Mouse (Mus musculus) hindbrain, embryonic 11.5 days (tissue): ENCODE results near the gene A830018L16Rik. TPM values are rescaled to one million over a fixed set of nuclear protein-coding genes. Genes with fewer than 3 reads are reported as not detected.

ENCODE experiments used
- ATAC-seq: fragments of 200-750 bp; cut with Nextera tagmentation; 2 replicates; pipeline ENCODE4 v1.8.0; 2017; ENCODE audit warnings: mild to moderate bottlenecking, moderate TSS enrichment, moderate library complexity; ENCODE audit not compliant: low FRiP score
- DNase-seq: peaks from one replicate; pipeline ENCODE4 v3.0.0-alpha.2; 2015; ENCODE audit warnings: low spot score
- H3K27ac ChIP-seq: fragments of 300-500 bp; sonication (generic); 2 replicates; pipeline ENCODE4 v1.5.1; 2014; ENCODE audit warnings: mild to moderate bottlenecking, low read depth, low read length
- H3K27me3 ChIP-seq: fragments of 300-500 bp; sonication (generic); 2 replicates; pipeline ENCODE4 v1.6.1; 2014; ENCODE audit warnings: mild to moderate bottlenecking, low read length, moderate library complexity, mixed read lengths; ENCODE audit not compliant: control insufficient read depth, insufficient read depth
- H3K36me3 ChIP-seq: fragments of 300-500 bp; sonication (generic); 2 replicates; pipeline ENCODE4 v1.6.1; 2014; ENCODE audit warnings: mild to moderate bottlenecking, low read length, moderate library complexity, mixed read lengths; ENCODE audit not compliant: control insufficient read depth, insufficient read depth
- H3K4me1 ChIP-seq: fragments of 300-500 bp; sonication (generic); replicated peaks from 2 replicates; pipeline ENCODE4 v1.6.1; 2014; ENCODE audit warnings: low read length, mixed read lengths; ENCODE audit not compliant: control insufficient read depth, insufficient read depth
- H3K4me2 ChIP-seq: fragments of 300-500 bp; sonication (generic); replicated peaks from 2 replicates; pipeline ENCODE4 v1.6.1; 2014; ENCODE audit warnings: mild to moderate bottlenecking, low read depth, low read length
- H3K4me3 ChIP-seq: fragments of 300-500 bp; sonication (generic); 2 replicates; pipeline ENCODE4 v1.5.1; 2014; ENCODE audit warnings: low read depth, low read length
- H3K9ac ChIP-seq: fragments of 300-500 bp; sonication (generic); 2 replicates; pipeline ENCODE4 v1.6.1; 2014; ENCODE audit warnings: low read depth, low read length
- H3K9me3 ChIP-seq: fragments of 300-500 bp; sonication (generic); 2 replicates; pipeline ENCODE4 v1.6.1; 2016; ENCODE audit warnings: low read length; ENCODE audit not compliant: control insufficient read depth
- WGBS: fragments of 180-500 bp; shearing (Covaris S2); extraction: QIAGEN DNeasy Blood & Tissue Kit; methylation state at CpG from one replicate; pipeline ENCODE4 v1.1.7; 2014; 5-methylcytosine and 5-hydroxymethylcytosine counted together
- polyA plus RNA-seq: library from polyadenylated mRNA; unstranded; fragments of >200 nt; fragmentation: Nextera tagmentation; extraction: Ambion mirVana; gene quantifications from 2 replicates; pipeline ENCODE4 v1.2.1, GENCODE M21; 2014

Gene A830018L16Rik
- polyA plus RNA-seq, 1 experiment from 2014 or later, result 1.2 TPM

- Histone ChIP-seq H3K27ac (no peak overlapping the region), H3K9ac (no peak overlapping the region), H3K4me2 (no peak overlapping the region), H3K9me3 (no peaks in the 10 kb centered on the region), H3K27me3 (no peaks in the 10 kb centered on the region), H3K36me3 (no peaks in the 10 kb centered on the region), H3K4me3 (no peak overlapping the region), H3K4me1 (no peaks in the 10 kb centered on the region)
- ATAC-seq (no peak), DNase-seq (no peak)
- WGBS, result 54% methylated on average over 2 of the region's 2 CpGs
These were observed 467.8 kb downstream of the A830018L16Rik start for GRCm38 (mm10) chr1:11881706-11882105.

- Histone ChIP-seq H3K27me3 (no peaks in the 10 kb centered on the region), H3K4me3 (no peak overlapping the region), H3K36me3 (no peaks in the 10 kb centered on the region), H3K9me3 (no peaks in the 10 kb centered on the region), H3K27ac (no peak overlapping the region), H3K4me2 (no peak overlapping the region), H3K4me1 (no peaks in the 10 kb centered on the region), H3K9ac (no peak overlapping the region)
- ATAC-seq (no peak), DNase-seq (no peak)
- WGBS, result 77% methylated on average over 3 of the region's 3 CpGs
These were observed 481.8 kb downstream of the A830018L16Rik start for GRCm38 (mm10) chr1:11895715-11896114.

GRCm38 (mm10) chr1:11915873-11916272, 502.0 kb downstream of the A830018L16Rik start:
- Histone ChIP-seq H3K9me3 (no peaks in the 10 kb centered on the region), H3K9ac (no peak overlapping the region), H3K4me2 (no peak overlapping the region), H3K27me3 (no peaks in the 10 kb centered on the region), H3K36me3 (no peaks in the 10 kb centered on the region), H3K4me3 (no peak overlapping the region), H3K4me1 (no peaks in the 10 kb centered on the region), H3K27ac (no peak overlapping the region)
- DNase-seq, result no peak
- no peak for ATAC-seq

GRCm38 (mm10) chr1:11936984-11937383, 523.1 kb downstream of the A830018L16Rik start:
- no peak overlapping the region for H3K27ac ChIP-seq
- 63% methylated on average over 9 of the region's 9 CpGs for WGBS
- ATAC-seq (no peak), DNase-seq (peak; percentile 4)
- no peaks in the 10 kb centered on the region for H3K4me1 ChIP-seq
- no peak overlapping the region for H3K4me3 ChIP-seq
- H3K4me2 ChIP-seq, result no peak overlapping the region
- H3K36me3 ChIP-seq, result no peaks in the 10 kb centered on the region
- no peak overlapping the region for H3K9ac ChIP-seq
- H3K9me3 ChIP-seq, result no peaks in the 10 kb centered on the region
- no peaks in the 10 kb centered on the region for H3K27me3 ChIP-seq

GRCm38 (mm10) chr1:11959421-11960206, 545.7 kb downstream of the A830018L16Rik start:
- ATAC-seq (no peak), DNase-seq (no peak)
- WGBS, result 89% methylated on average over 2 of the region's 2 CpGs

GRCm38 (mm10) chr1:11982590-11983136, 568.8 kb downstream of the A830018L16Rik start:
- Histone ChIP-seq H3K4me1 (no peaks in the 10 kb centered on the region), H3K36me3 (no peaks in the 10 kb centered on the region), H3K9ac (no peak overlapping the region), H3K27me3 (no peaks in the 10 kb centered on the region), H3K9me3 (no peaks in the 10 kb centered on the region), H3K27ac (no peak overlapping the region), H3K4me2 (no peak overlapping the region), H3K4me3 (no peak overlapping the region)
- DNase-seq (no peak), ATAC-seq (no peak)
- WGBS, result 83% methylated on average over 4 of the region's 4 CpGs

More at GRCm38 (mm10) chr1:11959421-11960206, 545.7 kb downstream of the A830018L16Rik start:
- Histone ChIP-seq H3K4me2 (no peak overlapping the region), H3K36me3 (no peaks in the 10 kb centered on the region), H3K9me3 (no peaks in the 10 kb centered on the region), H3K9ac (no peak overlapping the region), H3K4me1 (no peaks in the 10 kb centered on the region), H3K27ac (no peak overlapping the region), H3K27me3 (no peaks in the 10 kb centered on the region), H3K4me3 (no peak overlapping the region)

GRCm38 (mm10) chr1:11990011-11990410, 576.1 kb downstream of the A830018L16Rik start:
- Histone ChIP-seq H3K4me3 (no peak overlapping the region), H3K27ac (no peak overlapping the region), H3K9me3 (no peaks in the 10 kb centered on the region), H3K36me3 (no peaks in the 10 kb centered on the region), H3K4me1 (no peaks in the 10 kb centered on the region), H3K27me3 (no peaks in the 10 kb centered on the region), H3K9ac (no peak overlapping the region), H3K4me2 (no peak overlapping the region)
- DNase-seq (no peak), ATAC-seq (no peak)
- WGBS, result 76% methylated on average over 3 of the region's 3 CpGs

- H3K9me3 ChIP-seq, result no peaks in the 10 kb centered on the region
- WGBS, result 78% methylated on average over 2 of the region's 2 CpGs
- no peak overlapping the region for H3K4me2 ChIP-seq
- no peak overlapping the region for H3K9ac ChIP-seq
- no peaks in the 10 kb centered on the region for H3K36me3 ChIP-seq
- H3K4me3 ChIP-seq, result no peak overlapping the region
- no peaks in the 10 kb centered on the region for H3K4me1 ChIP-seq
- no peak overlapping the region for H3K27ac ChIP-seq
- ATAC-seq, result no peak
- no peak for DNase-seq
- no peaks in the 10 kb centered on the region for H3K27me3 ChIP-seq
These were observed 582.5 kb downstream of the A830018L16Rik start for GRCm38 (mm10) chr1:11996297-11996878.

GRCm38 (mm10) chr1:11997574-11997973, 583.7 kb downstream of the A830018L16Rik start:
- WGBS, result 74% methylated on average over 2 of the region's 2 CpGs

More at GRCm38 (mm10) chr1:11997574-11997973, 583.7 kb downstream of the A830018L16Rik start:
- DNase-seq (no peak), ATAC-seq (no peak)
- no peak overlapping the region for H3K4me3 ChIP-seq
- H3K4me2 ChIP-seq, result no peak overlapping the region
- H3K9ac ChIP-seq, result no peak overlapping the region
- H3K27ac ChIP-seq, result no peak overlapping the region
- no peaks in the 10 kb centered on the region for H3K4me1 ChIP-seq
- no peaks in the 10 kb centered on the region for H3K9me3 ChIP-seq
- no peaks in the 10 kb centered on the region for H3K27me3 ChIP-seq
- no peaks in the 10 kb centered on the region for H3K36me3 ChIP-seq
